Mouse (Mus musculus): ENCODE results near the gene Gm11567. TPM values are rescaled to one million over a fixed set of nuclear protein-coding genes. Genes with fewer than 3 reads are reported as not detected.
"Not testable (repeated sequence)": the region's sequence is repeated elsewhere in the genome, so short reads cannot be mapped to it uniquely, and the experiment has no call there.

Gene Gm11567
- not detected in 2 replicates for polyA plus RNA-seq (2015; fragmentation: Nextera tagmentation; extraction: Ambion mirVana)

DNA sequence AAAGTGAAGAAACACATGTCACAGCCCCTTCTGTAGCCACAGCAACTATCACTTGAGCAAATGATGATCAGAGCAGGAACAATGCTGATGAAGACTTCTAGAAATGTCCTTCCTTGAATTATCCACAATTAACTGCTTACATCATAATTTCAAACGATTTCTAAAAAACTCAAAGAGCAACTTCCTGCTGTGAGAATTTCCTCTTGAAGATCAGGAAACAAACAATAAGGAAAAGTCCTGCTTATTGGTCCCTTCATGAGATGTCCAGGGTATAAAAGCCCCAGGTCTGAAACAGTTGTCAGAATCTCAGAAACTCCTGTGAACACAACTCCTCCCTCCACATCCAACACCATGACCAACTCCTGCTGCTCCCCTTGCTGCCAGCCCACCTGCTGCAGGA, at the start of gene Gm11567:
TSS of gene Gm11567 (plus strand) at position 301 of the 400 bp plus-strand sequence.
- 31% methylated on average over 1 of the region's 1 CpGs for WGBS
- H3K4me3 ChIP-seq; H3K36me3 ChIP-seq; H3K4me1 ChIP-seq; H3K27ac ChIP-seq; H3K9me3 ChIP-seq; H3K27me3 ChIP-seq; H3K4me2 ChIP-seq; H3K9ac ChIP-seq; ATAC-seq (ENCODE audit: insufficient number of reproducible peaks, low FRiP score, low TSS enrichment, low read depth): not testable (repeated sequence)

DNA sequence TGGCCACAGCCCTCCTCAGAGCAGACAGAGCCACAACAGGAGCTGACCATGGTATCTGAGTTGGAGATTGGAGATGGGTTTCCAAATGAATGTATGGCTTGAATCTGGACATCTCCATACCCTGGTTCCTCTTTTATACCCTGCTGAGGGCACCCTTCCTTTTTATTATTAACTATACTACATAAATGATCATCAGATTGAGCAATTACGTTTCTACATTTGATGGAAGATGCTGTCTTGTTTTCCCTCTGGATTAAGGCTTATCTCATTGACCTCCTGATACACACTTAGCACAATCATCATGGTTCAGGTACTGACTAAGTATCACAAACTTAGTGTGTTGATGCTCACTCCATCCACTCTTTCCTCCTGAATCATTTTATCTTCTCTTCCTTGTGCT, 41.0 kb upstream of the Gm11567 start, which contains the start of gene 2300003K06Rik:
TSS of gene 2300003K06Rik (minus strand) at position 101 of the 400 bp plus-strand sequence.
- no peak within 1 kb of the TSS for H3K9ac ChIP-seq
- ATAC-seq (ENCODE audit: insufficient number of reproducible peaks, low FRiP score, low TSS enrichment, low read depth), result no peak
- no peak within 1 kb of the TSS for H3K4me3 ChIP-seq
- no peaks in the 10 kb centered on the region for H3K4me1 ChIP-seq
- H3K9me3 ChIP-seq, result no peaks in the 10 kb centered on the region
- H3K36me3 ChIP-seq, result no peaks in the 10 kb centered on the region
- H3K27me3 ChIP-seq, result no peaks in the 10 kb centered on the region
- WGBS, result 63% methylated on average over 1 of the region's 1 CpGs
- H3K27ac ChIP-seq, result no peak within 1 kb of the TSS
- no peak within 1 kb of the TSS for H3K4me2 ChIP-seq

DNA sequence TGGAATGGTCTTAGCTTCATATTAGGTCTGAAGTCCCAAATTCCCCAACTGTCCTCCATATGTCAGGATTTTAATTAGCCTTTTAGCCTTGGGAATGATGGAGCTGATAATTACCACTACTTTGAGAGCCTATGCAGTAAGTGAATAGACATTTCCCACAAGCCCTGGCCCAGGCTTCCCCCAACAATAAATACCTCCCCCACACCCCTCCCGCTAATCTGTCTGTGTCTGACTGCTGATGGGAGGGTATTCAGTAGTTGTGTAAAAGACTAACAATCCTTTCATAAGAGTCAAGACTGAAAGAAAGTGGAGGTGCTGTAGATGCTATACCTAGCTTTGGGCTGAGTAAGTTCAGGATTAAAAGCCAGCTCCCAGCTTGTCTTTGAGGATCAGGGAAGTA, 36.8 kb upstream of the Gm11567 start:
- Histone ChIP-seq H3K27ac (no peak overlapping the region), H3K27me3 (no peaks in the 10 kb centered on the region), H3K4me3 (no peak overlapping the region), H3K36me3 (no peaks in the 10 kb centered on the region), H3K9me3 (no peaks in the 10 kb centered on the region), H3K9ac (no peak overlapping the region), H3K4me1 (no peaks in the 10 kb centered on the region), H3K4me2 (no peak overlapping the region)
- ATAC-seq (ENCODE audit: insufficient number of reproducible peaks, low FRiP score, low TSS enrichment, low read depth), result no peak
- WGBS, result 32% methylated on average over 1 of the region's 1 CpGs

DNA sequence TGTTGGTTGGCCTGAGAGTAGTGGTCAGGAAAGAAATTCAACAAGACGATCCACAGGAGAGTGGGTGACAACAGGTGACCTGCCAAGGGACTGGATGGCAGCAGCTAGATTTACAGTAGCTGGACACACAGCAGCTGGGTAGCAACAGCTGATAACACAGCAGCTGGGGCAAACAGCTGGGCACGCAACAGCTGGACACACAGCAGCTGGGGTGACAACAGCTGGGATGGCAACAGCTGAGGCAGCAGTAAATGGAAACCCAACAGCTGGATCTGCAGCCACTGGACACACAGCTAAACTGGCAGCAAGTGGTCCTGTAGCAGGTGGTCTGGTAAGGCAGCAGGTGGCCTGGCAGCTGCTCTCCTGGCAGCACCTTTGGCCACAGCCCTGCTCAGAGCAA, 32.2 kb upstream of the Gm11567 start:
- Histone ChIP-seq H3K4me2 (no peak overlapping the region), H3K27ac (no peak overlapping the region), H3K9me3 (no peaks in the 10 kb centered on the region), H3K4me1 (no peaks in the 10 kb centered on the region), H3K27me3 (no peaks in the 10 kb centered on the region), H3K4me3 (no peak overlapping the region), H3K36me3 (no peaks in the 10 kb centered on the region), H3K9ac (no peak overlapping the region)
- ATAC-seq (ENCODE audit: insufficient number of reproducible peaks, low FRiP score, low TSS enrichment, low read depth), result no peak
- WGBS, result 86% methylated on average over 2 of the region's 2 CpGs

DNA sequence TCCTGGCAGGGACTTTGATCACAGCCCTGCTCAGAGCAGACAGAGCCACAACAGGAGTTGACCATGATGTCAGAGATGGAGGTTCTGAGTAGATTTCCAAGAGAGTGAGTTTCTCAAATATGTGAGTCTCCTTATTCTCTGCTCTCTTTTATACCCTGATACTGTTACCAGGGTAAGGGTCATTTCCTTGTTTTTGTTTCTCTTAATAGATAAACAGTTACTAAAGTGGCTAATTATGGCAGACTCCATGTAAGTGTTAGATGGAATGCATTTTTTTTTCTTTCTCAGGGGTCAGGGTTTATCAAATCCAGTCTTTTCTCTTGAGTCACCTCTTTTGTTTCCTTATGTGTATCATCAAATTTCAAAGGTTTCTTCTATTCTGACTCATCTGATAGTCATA, 27.5 kb upstream of the Gm11567 start, which contains the start of gene Krtap4-16:
TSS of gene Krtap4-16 (minus strand) at position 101 of the 400 bp plus-strand sequence.
- Histone ChIP-seq H3K9me3 (no peaks in the 10 kb centered on the region), H3K4me2 (no peak within 1 kb of the TSS), H3K4me3 (no peak within 1 kb of the TSS), H3K4me1 (no peaks in the 10 kb centered on the region), H3K27me3 (no peaks in the 10 kb centered on the region), H3K27ac (no peak within 1 kb of the TSS), H3K36me3 (no peaks in the 10 kb centered on the region), H3K9ac (no peak within 1 kb of the TSS)
- no peak for ATAC-seq (ENCODE audit: insufficient number of reproducible peaks, low FRiP score, low TSS enrichment, low read depth)

DNA sequence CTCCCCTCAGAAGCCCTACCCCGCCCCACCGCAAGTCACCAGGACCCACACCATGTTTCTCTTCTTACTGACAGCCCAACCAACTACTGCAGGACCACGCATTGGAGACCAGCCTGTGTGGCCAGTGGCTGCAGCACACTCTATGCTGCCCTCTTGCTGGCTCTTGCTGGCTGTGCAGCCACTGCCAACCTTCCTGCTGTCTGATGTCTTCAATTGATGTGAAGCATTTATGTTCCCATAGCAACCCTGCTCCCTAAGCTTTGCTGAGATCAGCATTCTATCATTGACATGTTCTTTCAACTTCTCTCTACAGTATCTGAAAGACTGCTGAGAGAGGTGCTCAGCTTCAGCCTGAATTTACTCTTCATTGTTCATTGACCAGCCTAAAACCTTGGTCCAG, 24.9 kb upstream of the Gm11567 start:
- WGBS, result 61% methylated on average over 3 of the region's 3 CpGs
- Histone ChIP-seq H3K4me1 (no peaks in the 10 kb centered on the region), H3K4me2 (no peak overlapping the region), H3K4me3 (no peak overlapping the region), H3K36me3 (no peaks in the 10 kb centered on the region), H3K27me3 (no peaks in the 10 kb centered on the region), H3K27ac (no peak overlapping the region), H3K9ac (no peak overlapping the region), H3K9me3 (no peaks in the 10 kb centered on the region)
- no peak for ATAC-seq (ENCODE audit: insufficient number of reproducible peaks, low FRiP score, low TSS enrichment, low read depth)

DNA sequence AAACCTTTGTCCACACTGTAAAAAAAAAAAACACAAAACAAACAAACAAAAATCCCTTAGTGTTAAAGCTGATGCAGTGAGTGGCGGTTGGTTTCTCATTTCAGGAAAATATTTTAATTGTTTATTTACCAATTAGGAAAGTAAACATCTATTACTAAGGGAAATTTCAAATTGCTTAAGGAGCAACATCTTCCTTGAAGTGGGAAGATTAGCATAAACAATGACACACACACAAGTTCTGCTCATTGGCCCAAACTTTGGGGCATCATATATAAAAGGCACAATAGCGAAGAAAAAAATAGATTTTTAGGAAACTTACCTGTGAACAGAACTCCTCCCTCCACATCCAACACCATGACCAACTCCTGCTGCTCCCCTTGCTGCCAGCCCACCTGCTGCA, 21.4 kb upstream of the Gm11567 start, which contains the start of gene Gm11568:
TSS of gene Gm11568 (plus strand) at position 301 of the 400 bp plus-strand sequence.
- no peak within 1 kb of the TSS for H3K4me3 ChIP-seq
- H3K4me1 ChIP-seq, result no peaks in the 10 kb centered on the region
- no peak within 1 kb of the TSS for H3K4me2 ChIP-seq
- no peak for ATAC-seq (ENCODE audit: insufficient number of reproducible peaks, low FRiP score, low TSS enrichment, low read depth)
- no peaks in the 10 kb centered on the region for H3K9me3 ChIP-seq
- H3K36me3 ChIP-seq, result no peaks in the 10 kb centered on the region
- H3K27me3 ChIP-seq, result no peaks in the 10 kb centered on the region
- 80% methylated on average over 2 of the region's 2 CpGs for whole genome bisulfite sequencing
- no peak within 1 kb of the TSS for H3K9ac ChIP-seq
- H3K27ac ChIP-seq, result no peak within 1 kb of the TSS

DNA sequence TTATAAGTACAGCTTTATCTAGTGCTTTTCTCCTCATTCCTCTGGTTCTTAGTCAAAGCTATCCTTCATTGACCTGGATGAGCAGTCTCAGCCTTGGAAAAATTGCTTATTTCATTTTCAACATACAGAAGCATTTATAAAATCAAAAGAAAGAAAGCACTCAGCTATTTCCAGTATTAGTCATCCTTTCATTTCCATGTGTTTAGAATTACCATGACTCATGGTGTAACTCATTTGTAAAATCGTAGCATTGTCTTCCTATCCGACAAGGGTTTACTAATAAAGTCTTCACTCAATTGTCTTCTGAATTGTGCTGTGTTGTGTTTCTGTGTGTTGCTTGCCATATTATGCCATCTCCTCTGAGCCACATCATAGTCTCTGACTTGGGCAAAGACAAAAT, 20.2 kb upstream of the Gm11567 start:
- ATAC-seq (ENCODE audit: insufficient number of reproducible peaks, low FRiP score, low TSS enrichment, low read depth), result no peak
- WGBS, result 70% methylated on average over 2 of the region's 2 CpGs

DNA sequence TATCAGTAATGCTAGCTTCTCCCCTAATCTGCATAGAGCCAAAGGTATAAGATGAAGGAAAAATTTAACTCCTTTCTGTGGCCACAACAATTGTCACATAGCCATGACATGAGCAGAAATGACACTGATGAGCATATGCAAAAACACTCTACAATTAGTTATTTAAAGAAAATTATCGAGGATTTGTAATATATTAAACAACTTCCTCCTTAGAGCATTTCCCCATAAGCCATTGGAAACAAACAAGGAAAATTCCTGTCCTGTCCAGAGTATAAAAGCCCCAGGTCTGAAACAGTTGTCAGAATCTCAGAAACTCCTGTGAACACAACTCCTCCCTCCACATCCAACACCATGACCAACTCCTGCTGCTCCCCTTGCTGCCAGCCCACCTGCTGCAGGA, 14.8 kb upstream of the Gm11567 start, which contains the start of gene Gm11559:
TSS of gene Gm11559 (plus strand) at position 301 of the 400 bp plus-strand sequence.
- not testable (repeated sequence) for H3K27me3 ChIP-seq; H3K9ac ChIP-seq; H3K9me3 ChIP-seq; H3K36me3 ChIP-seq; ATAC-seq (ENCODE audit: insufficient number of reproducible peaks, low FRiP score, low TSS enrichment, low read depth); H3K4me3 ChIP-seq; H3K27ac ChIP-seq; H3K4me2 ChIP-seq; H3K4me1 ChIP-seq
- 51% methylated on average over 1 of the region's 1 CpGs for WGBS

More for the DNA sequence above, 20.2 kb upstream of the Gm11567 start:
- no peaks in the 10 kb centered on the region for H3K36me3 ChIP-seq
- H3K9me3 ChIP-seq, result no peaks in the 10 kb centered on the region
- H3K4me2 ChIP-seq, result no peak overlapping the region
- no peaks in the 10 kb centered on the region for H3K4me1 ChIP-seq
- no peaks in the 10 kb centered on the region for H3K27me3 ChIP-seq
- H3K4me3 ChIP-seq, result no peak overlapping the region
- no peak overlapping the region for H3K27ac ChIP-seq
- no peak overlapping the region for H3K9ac ChIP-seq

DNA sequence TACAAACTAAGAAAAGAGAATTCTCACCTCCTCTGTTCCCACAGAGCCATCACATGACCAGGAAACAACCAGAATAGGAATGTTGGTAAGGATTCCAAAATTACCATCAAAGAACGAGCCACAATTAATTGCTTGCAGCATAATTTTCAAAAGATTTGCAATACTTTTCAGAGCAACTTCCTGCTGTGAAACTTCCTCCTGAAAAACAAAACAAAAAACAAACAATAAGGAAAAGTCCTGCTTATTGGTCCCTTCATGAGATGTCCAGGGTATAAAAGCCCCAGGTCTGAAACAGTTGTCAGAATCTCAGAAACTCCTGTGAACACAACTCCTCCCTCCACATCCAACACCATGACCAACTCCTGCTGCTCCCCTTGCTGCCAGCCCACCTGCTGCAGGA, 5.9 kb upstream of the Gm11567 start, which contains the start of gene Krtap9-1:
TSS of gene Krtap9-1 (plus strand) at position 301 of the 400 bp plus-strand sequence.
- not testable (repeated sequence) for H3K27ac ChIP-seq; H3K4me3 ChIP-seq; H3K9ac ChIP-seq; H3K36me3 ChIP-seq; H3K4me2 ChIP-seq; H3K9me3 ChIP-seq; H3K4me1 ChIP-seq; ATAC-seq (ENCODE audit: insufficient number of reproducible peaks, low FRiP score, low TSS enrichment, low read depth); H3K27me3 ChIP-seq
- WGBS, result 60% methylated on average over 1 of the region's 1 CpGs

DNA sequence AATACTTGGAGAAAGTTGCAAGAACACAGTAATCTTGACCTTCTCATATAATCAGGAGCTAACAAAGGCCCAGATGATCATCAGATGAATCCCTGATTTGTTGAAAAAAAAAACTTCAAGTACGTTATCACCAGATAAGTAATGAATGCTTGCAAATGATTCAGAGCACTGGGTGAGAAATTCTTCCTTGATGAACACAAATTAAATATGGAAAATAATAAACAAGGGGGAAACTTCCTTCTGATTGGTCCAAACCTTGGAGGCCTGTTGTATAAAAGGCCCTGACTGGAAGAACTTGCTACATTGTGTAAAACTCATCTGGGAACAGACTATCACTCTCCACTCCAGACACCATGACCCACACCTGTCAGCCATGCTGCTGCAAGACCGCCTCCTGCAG, 28.6 kb downstream of the Gm11567 start, which contains the start of gene Krtap31-1:
TSS of gene Krtap31-1 (plus strand) at position 301 of the 400 bp plus-strand sequence.
- ATAC-seq (ENCODE audit: insufficient number of reproducible peaks, low FRiP score, low TSS enrichment, low read depth), result no peak
- no peak within 1 kb of the TSS for H3K9ac ChIP-seq
- H3K4me2 ChIP-seq, result no peak within 1 kb of the TSS
- no peaks in the 10 kb centered on the region for H3K27me3 ChIP-seq
- no peaks in the 10 kb centered on the region for H3K36me3 ChIP-seq
- H3K9me3 ChIP-seq, result no peaks in the 10 kb centered on the region
- 75% methylated on average over 2 of the region's 2 CpGs for WGBS
- H3K27ac ChIP-seq, result no peak within 1 kb of the TSS
- no peak within 1 kb of the TSS for H3K4me3 ChIP-seq
- H3K4me1 ChIP-seq, result no peaks in the 10 kb centered on the region

DNA sequence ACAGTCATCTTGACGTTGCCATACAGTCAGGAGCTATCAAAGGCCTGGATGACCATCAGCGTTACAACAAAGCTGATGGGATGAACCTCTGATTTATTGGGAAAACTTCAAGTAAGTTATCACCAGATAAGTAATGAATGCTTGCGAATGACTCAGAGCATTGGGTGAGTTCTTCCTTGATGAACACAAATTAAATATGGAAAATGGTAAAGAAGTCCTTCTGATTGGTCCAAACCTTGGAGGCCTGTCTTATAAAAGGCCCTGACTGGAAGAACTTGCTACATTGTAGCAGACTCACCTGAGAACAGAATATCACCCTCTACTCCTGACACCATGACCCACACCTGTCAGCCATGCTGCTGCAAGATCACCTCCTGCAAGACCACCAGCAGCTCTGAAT, 35.5 kb downstream of the Gm11567 start, which contains the start of gene Gm11565:
TSS of gene Gm11565 (plus strand) at position 301 of the 400 bp plus-strand sequence.
- H3K4me1 ChIP-seq, result no peaks in the 10 kb centered on the region
- no peak within 1 kb of the TSS for H3K4me2 ChIP-seq
- WGBS, result 89% methylated on average over 3 of the region's 3 CpGs
- H3K9ac ChIP-seq, result no peak within 1 kb of the TSS
- no peak within 1 kb of the TSS for H3K4me3 ChIP-seq
- H3K9me3 ChIP-seq, result no peaks in the 10 kb centered on the region
- ATAC-seq (ENCODE audit: insufficient number of reproducible peaks, low FRiP score, low TSS enrichment, low read depth), result no peak
- 0 out of 2 replicates have a peak, but pooled peaks cover 3% of the 10 kb centered on the region for H3K27me3 ChIP-seq
- H3K36me3 ChIP-seq, result no peaks in the 10 kb centered on the region
- H3K27ac ChIP-seq, result no peak within 1 kb of the TSS
